Mouse (Mus musculus): ENCODE measurements around the gene Nynrin.

Gene Nynrin

GRCm38 (mm10) chr14:55853621-55854285 is at the start of gene Nynrin:
Gene Nynrin (plus strand): TSS chr14:55854010.
- DNase-seq (ENCODE audit: low read depth) = no peak

DNA sequence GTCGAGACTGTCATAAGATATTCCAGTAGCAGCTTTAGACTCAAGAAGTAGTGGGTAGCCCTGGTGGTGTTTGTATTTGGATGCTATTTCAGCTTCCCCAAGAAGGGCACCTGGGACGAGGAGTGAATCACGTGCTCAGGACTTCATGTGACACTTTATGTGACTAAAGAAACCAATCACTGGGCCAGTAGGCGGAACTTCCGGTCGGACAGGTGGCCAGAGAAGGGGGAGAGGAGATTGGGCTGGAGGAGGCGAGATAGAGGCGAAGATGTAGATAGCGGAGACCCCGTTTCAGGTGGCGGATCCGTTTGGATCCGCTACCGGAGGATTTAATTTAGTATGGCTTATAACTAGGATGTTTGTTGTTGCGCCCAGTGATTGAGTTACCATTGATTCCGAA is 38.9 kb upstream of the Nynrin start:
- DNase-seq (ENCODE audit: low read depth) = peak; percentile 45

DNA sequence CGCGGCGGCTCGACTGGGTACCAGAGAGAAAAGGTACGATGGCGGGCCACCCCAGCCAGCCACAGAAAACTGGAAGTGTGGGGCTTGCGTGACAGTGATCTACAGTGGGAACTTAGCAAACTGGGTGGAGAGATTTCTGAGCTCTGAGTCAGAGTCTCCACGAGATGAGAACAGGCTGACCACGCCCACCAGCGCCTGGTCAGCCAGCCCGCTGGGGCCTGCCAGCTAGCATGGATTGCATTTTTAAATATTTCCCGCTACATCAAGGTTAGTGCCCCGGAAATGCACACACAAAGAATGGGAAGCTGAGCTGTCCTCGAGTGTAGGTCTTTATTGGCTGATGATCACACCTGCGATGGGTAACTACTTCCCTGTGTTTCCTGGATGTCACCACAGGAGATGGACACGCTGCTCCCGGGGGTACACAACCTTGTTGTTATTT is 38.5 kb upstream of the Nynrin start:
- DNase-seq (ENCODE audit: low read depth) = peak; percentile 17

DNA sequence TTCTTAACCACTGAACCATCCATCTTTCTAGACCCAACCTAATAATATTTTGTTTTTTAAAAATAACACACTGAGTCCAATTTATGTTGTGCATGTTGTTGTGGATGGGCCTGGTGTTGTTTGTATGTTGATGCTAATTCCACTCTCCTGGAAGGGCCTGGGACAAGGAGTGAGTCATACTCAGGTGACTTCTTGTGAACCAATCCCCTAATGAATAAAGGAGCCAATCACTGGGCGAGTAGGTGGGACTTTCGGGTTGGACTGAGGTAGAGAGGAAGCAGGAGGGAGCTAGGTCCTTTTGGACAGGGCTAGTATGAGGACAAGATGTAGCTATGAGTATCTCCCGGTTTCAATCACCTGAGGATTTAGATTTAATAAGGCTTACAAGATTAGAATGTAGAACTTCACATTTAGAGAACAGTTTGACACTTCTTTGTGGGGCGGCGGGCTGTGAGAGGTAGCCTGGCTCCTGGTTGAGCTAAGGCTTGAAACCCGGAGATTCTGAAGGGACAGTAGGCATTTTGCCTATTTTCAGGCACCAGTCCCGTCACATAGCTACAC is 33.9 kb upstream of the Nynrin start:
- no peak for DNase-seq (ENCODE audit: low read depth)

GRCm38 (mm10) chr14:55820576-55820975 is 33.2 kb upstream of the Nynrin start:
- no peak for DNase-seq (ENCODE audit: low read depth)

DNA sequence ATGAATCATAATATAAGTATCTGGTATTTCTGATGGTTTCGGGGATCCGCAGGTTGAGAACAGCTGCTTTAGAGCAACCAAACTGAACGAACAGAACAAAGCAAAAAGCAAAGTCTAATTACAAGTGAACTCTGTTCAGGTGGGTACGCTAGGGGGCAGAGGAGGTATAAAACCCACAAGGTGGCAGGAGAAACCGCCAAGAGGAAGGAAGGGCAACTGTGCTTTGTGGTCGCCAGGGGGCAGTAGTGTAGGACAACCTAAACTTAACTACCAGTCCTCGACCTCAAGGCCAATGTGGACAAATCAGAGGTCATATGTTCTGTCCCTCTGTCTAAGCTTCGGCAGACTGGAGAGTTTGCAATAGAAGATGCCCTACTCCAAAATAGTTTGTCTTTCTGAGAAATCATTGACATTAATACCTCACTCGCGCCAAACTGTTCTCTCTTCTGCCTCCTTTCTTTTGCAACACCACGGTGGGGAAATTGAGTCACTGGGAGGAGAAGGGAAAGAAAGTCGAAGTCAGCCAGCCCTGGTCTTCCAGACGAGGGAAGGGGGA is 31.3 kb upstream of the Nynrin start:
- peak; percentile 87 for DNase-seq (ENCODE audit: low read depth)

DNA sequence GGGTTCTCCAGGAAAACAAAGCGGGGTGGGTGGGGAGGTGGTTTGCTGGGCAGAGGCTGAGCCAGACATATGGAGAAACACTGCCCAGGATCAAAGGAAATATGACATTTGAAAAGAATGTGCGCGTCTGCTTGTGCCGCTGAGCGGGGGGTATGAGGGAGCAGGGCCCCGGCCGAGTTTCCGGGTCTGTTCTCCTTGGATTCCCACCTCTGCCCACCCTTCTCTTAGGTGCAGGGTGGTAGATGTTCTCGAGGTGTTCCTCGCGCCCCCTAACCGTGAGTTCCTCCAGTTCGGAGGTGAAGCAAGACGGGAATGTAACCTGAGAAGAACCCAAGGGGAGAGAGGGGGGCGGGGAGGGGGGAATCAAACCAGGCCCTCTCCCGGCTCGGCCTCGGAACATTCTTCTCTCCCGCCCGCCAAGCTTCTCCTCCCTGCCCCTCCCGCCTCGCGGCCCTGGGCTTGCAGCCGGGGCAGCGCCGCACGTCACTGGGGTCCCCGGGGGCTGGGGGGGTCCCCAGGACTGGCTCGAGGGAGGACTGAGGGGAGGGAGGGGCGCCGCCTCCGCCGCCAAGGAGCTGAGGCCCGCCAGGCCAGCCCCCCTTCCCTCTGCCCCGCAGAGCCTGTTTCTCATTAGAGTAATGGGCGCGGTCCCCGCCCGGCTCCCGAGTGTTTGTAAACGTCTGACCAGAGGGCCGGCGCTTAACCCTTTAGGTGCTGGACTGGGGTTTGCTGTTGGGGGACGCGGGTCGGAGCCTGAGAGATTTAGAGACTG is 30.6 kb upstream of the Nynrin start, which contains the start of gene Nfatc4:
Gene Nfatc4, plus strand, starts transcription at position 154 of the 772 bp plus-strand sequence.
- peak; percentile 22 for DNase-seq (ENCODE audit: low read depth)

DNA sequence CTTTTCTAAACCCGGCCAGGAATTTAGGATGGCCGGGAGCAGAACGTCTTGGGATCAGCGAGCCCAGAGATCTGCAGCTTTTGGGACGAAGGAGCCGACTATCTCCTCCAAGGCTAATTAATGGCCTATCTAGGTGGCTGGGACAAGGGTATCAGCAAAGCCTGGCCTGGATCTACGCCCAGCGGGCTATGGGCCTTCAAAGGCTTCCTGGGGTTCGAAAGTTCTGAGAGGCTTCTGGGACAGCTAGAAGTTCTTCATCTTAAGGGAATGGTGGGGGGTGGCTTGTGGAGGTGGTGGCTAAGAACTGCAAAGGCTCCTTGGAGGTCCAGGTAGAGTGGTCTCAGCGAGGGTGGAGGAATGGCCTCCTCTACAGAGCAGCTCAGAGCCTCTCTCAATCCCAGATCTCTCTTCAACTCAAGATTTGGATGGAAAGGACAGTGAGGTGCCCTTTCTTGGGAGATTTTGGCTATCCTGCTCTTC is 29.8 kb upstream of the Nynrin start:
- no peak for DNase-seq (ENCODE audit: low read depth)

GRCm38 (mm10) chr14:55824481-55825215 is 29.2 kb upstream of the Nynrin start:
- no peak for DNase-seq (ENCODE audit: low read depth)

DNA sequence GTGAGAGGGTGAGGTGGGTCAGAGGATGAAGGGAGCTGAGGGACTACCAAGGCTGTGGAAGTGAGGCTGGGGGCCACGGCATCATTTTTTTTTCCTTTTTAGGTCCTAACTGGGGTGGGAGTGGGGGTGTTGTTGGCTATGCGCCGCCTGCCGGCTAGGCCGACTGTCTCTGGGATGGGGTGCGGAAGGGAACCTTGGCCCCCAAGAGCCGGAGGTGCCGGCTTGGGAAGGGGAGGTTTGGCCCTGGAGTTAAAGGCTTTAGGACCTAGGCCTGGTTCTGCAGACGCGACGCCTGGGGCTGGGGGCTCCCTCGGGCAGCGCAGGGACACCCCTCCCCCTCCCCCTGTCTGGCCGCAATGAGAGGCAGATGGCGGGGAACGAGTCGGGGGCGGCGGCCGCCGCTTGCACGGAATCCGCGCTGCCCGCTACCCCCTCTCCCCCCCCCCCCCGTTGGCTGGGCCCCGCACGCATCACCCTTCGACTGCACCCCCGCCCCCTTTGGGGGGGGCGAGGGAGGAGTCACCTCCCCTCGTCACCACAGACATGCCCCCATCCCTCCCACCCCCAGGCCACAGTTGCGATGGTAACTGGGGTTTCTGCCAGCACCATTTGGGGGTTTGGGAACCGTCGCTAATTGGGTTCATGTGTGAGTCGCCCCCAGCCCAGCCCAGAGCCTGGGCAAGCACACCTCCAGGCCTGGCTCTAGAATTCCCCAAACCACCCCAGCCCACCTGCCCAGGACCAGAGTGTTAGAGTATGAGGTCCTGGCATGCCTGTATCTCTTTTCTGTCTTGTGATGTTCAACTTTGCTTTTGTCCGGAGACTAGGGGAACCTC is 28.4 kb upstream of the Nynrin start:
- DNase-seq (ENCODE audit: low read depth) = peak; percentile 32

- no peak for DNase-seq (ENCODE audit: low read depth)
These were observed 27.7 kb upstream of the Nynrin start for GRCm38 (mm10) chr14:55826142-55826541.

- DNase-seq (ENCODE audit: low read depth) = no peak
These were observed 27.1 kb upstream of the Nynrin start for GRCm38 (mm10) chr14:55826551-55827340.

GRCm38 (mm10) chr14:55828716-55829263 is 25.0 kb upstream of the Nynrin start:
- DNase-seq (ENCODE audit: low read depth) = no peak

DNA sequence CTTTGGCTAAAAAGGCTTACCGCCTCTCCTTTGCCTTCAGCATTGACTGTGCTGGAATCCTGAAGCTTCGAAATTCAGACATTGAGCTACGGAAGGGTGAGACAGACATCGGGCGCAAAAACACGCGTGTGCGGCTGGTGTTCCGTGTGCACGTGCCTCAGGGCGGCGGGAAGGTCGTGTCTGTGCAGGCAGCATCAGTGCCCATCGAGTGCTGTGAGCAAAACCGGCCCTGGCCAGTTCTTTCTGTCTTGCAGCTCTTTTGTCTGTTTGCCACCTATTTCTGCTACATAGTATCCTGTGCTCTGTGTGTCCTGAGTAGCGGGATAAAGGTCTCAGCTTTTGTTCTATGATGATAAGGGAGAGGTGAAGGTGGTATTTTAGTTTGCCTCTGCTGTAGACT is 24.0 kb upstream of the Nynrin start:
- no peak for DNase-seq (ENCODE audit: low read depth)

GRCm38 (mm10) chr14:55830331-55830730 is 23.5 kb upstream of the Nynrin start:
- no peak for DNase-seq (ENCODE audit: low read depth)

DNA sequence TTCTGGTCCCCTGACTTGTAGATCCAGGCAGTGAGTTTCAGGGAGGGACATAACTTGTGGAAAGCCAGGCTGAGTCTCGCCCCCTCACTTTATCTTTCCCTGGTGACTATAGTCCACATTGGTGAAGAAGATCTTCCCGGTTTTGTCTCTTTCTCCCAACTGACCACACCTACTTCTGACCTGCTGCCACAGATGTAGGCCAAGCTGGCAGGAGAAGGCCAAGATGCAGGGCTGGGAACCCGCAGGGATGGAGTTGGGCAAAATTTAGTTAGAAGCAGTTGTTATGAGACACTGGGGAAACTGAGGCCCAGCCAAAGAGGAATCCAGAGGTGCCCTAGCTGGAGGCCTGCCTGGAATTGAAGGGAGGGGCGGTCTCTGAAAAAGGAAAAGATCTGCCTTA is 20.7 kb upstream of the Nynrin start:
- no peak for DNase-seq (ENCODE audit: low read depth)

DNA sequence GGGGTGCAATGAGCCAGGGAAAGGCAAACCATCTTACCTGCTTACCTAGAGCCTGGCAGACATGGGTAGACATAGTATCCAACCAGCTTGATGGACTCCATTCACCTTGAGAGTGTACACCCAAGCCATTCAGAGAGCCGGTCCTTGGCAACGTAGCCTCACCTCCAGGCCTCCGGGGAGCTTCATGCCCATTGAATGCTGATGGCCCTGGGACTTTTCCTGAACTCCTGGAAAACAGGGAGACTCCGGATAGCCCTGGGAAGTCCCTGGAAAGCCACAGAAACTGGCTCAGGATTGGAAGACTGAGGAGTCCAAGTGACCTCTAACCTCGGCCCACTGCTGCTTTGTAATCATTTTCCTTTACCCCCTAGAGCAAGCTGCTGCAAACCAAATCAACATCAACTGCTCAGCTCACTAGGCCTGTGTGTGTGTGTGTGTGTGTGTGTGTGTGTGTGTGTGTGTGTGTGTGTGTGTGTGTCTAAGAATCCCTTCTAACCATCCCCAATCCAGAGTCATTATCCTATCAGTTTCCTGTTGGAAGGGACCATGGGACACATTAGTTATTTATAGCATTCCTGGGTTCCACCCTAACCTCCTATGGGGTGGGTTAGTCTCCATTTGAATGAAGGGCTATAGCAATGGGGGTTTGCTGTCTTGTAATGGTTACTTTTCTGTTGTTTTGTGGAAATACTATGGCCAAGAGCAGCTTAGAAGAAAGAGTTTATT is 18.8 kb upstream of the Nynrin start:
- DNase-seq (ENCODE audit: low read depth) = no peak

GRCm38 (mm10) chr14:55838312-55838711 is 15.5 kb upstream of the Nynrin start:
- DNase-seq (ENCODE audit: low read depth) = no peak

- DNase-seq (ENCODE audit: low read depth) = peak; percentile 38
These were observed 15.1 kb upstream of the Nynrin start for GRCm38 (mm10) chr14:55838740-55839139.

Measured in induced T-regulatory cell, adult 2 months (primary cell).